Mouse (Mus musculus) small intestine, adult 2 months (tissue): ENCODE results near the gene Ssu2.

Experiments
- CTCF ChIP-seq: fragments of 200-500 bp; IDR thresholded peaks from 2 replicates; pipeline ENCODE4 v1.5.1; 2012; ENCODE audit warnings: low read depth, mild to moderate bottlenecking, control low read depth, inconsistent platforms, low read length, moderate library complexity, mixed read lengths; ENCODE audit not compliant: insufficient replicate concordance, insufficient read length; ENCODE audit errors: extremely low read depth
- POLR2A ChIP-seq: fragments of 200-500 bp; IDR thresholded peaks from 2 replicates; pipeline ENCODE4 v1.6.1; 2012; ENCODE audit warnings: low read depth, mild to moderate bottlenecking, control low read depth, inconsistent platforms, low read length, moderate library complexity

DNA sequence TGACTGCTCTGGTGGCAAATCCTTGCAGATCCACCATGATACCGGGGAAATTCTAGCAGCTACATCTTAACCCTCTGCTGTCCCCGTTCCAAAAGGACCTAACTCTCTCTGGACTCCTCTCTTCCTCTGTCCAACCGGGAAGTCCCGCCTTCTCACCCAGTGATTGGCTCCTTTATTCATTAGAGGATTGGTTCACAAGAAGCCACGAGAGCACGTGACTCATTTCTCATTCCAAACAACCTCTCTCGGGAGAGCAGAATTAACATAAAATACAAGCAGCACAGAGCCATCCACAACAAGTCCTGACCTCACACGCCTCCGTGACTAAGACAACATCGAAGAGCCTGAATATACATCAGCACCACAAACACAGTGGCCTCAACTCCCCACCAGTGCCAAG lies 22.5 kb downstream of the Ssu2 start:
- TF ChIP-seq CTCF: no peak
- no peak for TF ChIP-seq POLR2A
